Comparison of ENCODE assay signal across 23 mouse cellular contexts in the genomic region with DNA sequence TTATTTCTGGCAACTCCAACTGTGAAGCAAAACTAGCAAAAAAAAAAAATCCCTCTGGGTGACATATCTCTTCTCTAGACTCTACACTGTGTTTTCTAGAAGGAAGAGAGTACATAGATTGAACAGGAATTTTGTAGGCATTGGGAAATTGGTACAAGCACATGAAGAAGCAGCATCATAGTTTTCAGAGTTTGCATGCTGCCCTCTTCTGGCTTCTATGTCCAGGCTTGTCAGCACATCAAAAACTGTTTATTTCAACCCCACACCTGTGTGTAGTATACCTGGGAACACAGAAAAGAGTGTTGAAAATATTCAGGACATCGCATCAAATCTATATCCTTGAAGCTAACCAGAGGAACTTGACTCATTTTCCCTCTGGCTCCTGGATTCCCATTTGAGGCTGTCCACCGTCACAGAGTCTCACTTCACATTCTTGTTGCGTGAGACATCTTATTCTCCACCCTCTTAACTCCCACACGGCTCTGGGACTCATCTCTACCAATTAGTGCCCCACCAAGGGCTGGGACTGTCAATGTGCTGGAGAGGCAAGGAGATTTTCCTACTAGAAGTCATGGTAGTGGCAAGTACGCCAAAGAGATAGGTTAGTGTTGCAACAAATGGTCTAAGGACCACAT. TPM values are rescaled to one million over a fixed set of nuclear protein-coding genes. Genes with fewer than 3 reads are reported as not detected.
DNase-seq lines count a peak whose midpoint lies in the region; ATAC-seq and TF ChIP-seq lines count a peak whose summit lies in the region.
"Had no signal": no experiment of that assay in that cellular context is flagged by ENCODE, and none has a peak within 500 bp of the region (broad histone marks: within the 10 kb centered on the region; RNA-seq: fewer than 3 reads in every experiment).

No protein-coding gene starts in this region.

- no peak overlapping the region for H3K27ac ChIP-seq in forebrain, postnatal 0 days (ENCODE audit: low read depth, low read length)
- no peak overlapping the region for H3K27ac ChIP-seq in forebrain, embryonic 10.5 days
- H3K27ac ChIP-seq in forebrain, embryonic 13.5 days, result no peak overlapping the region
- H3K27ac ChIP-seq: embryonic facial prominence, embryonic 10.5 days; hindbrain, embryonic 12.5 days; liver, embryonic 14.5 days; midbrain, embryonic 15.5 days; neural tube, embryonic 15.5 days; stomach, embryonic 15.5 days had no signal

- H3K9me3 ChIP-seq in forebrain, postnatal 0 days (ENCODE audit: low read length), result no peaks in the 10 kb centered on the region
- no peaks in the 10 kb centered on the region for H3K9me3 ChIP-seq in forebrain, embryonic 10.5 days
- H3K9me3 ChIP-seq in forebrain, embryonic 13.5 days (replicated peaks), result no peaks in the 10 kb centered on the region
- H3K9me3 ChIP-seq: embryonic facial prominence, embryonic 10.5 days; hindbrain, embryonic 12.5 days; midbrain, embryonic 15.5 days; neural tube, embryonic 15.5 days; stomach, embryonic 15.5 days had no signal

- DNase-seq in forebrain, postnatal 0 days, result no peak
- no peak for DNase-seq in forebrain, embryonic 10.5 days (ENCODE audit: extremely low spot score, low spot score)
- DNase-seq in kidney, adult 9 months, result peak; percentile 3
- DNase-seq in kidney, adult 8-10 months, result no peak
- peak; percentile 41 for DNase-seq in lung, postnatal 36 days
- DNase-seq in lung, postnatal 10 days, result no peak
- no peak for DNase-seq in right cerebral cortex, postnatal 25 days
- DNase-seq: cerebellum, adult 2 months; heart, postnatal 10 days; kidney, postnatal 14 days; right cerebral cortex, postnatal 14 days had no signal

- TF ChIP-seq CTCF in forebrain, postnatal 0 days (IDR thresholded peaks at IDR 0.05; ENCODE audit: low read depth), result peak; percentile 24

- no peak overlapping the region for H3K9ac ChIP-seq in forebrain, postnatal 0 days
- H3K9ac ChIP-seq in forebrain, embryonic 13.5 days, result no peak overlapping the region
- H3K9ac ChIP-seq: hindbrain, embryonic 12.5 days; liver, embryonic 14.5 days; midbrain, embryonic 15.5 days; neural tube, embryonic 15.5 days; stomach, embryonic 15.5 days had no signal

- 90% methylated on average over 5 of the region's 5 CpGs for WGBS in forebrain, postnatal 0 days
- 88% methylated on average over 5 of the region's 5 CpGs for WGBS in forebrain, embryonic 10.5 days
- WGBS in forebrain, embryonic 13.5 days, result 84% methylated on average over 5 of the region's 5 CpGs

- no peak overlapping the region for H3K4me3 ChIP-seq in forebrain, postnatal 0 days (ENCODE audit: low read depth, low read length)
- H3K4me3 ChIP-seq in forebrain, embryonic 10.5 days, result no peak overlapping the region
- no peak overlapping the region for H3K4me3 ChIP-seq in forebrain, embryonic 13.5 days
- H3K4me3 ChIP-seq: embryonic facial prominence, embryonic 10.5 days; hindbrain, embryonic 12.5 days; megakaryocyte, embryonic 14.5 days; midbrain, embryonic 15.5 days; neural tube, embryonic 15.5 days; stomach, embryonic 15.5 days had no signal

- H3K36me3 ChIP-seq in forebrain, postnatal 0 days (ENCODE audit: insufficient read depth), result no peaks in the 10 kb centered on the region
- no peaks in the 10 kb centered on the region for H3K36me3 ChIP-seq in forebrain, embryonic 10.5 days (replicated peaks)
- H3K36me3 ChIP-seq in forebrain, embryonic 13.5 days (ENCODE audit: poor library complexity, severe bottlenecking), result no peaks in the 10 kb centered on the region
- H3K36me3 ChIP-seq: embryonic facial prominence, embryonic 10.5 days; hindbrain, embryonic 12.5 days; midbrain, embryonic 15.5 days; neural tube, embryonic 15.5 days; stomach, embryonic 15.5 days had no signal

- ATAC-seq in forebrain, postnatal 0 days, result no peak
- no peak for ATAC-seq in forebrain, embryonic 13.5 days
- ATAC-seq: forebrain, embryonic 14.5 days; midbrain, embryonic 15.5 days had no signal

- H3K4me1 ChIP-seq in forebrain, postnatal 0 days (ENCODE audit: insufficient read depth), result peaks cover 4% of the 10 kb centered on the region; the same call in 1 of the 2 replicates
- H3K4me1 ChIP-seq in forebrain, embryonic 10.5 days, result peaks cover 9% of the 10 kb centered on the region
- H3K4me1 ChIP-seq in forebrain, embryonic 13.5 days, result peaks cover 4% of the 10 kb centered on the region

- H3K27me3 ChIP-seq in forebrain, postnatal 0 days (ENCODE audit: insufficient read depth, low read length), result no peaks in the 10 kb centered on the region
- peaks cover 23% of the 10 kb centered on the region; the same call in 1 of the 2 replicates for H3K27me3 ChIP-seq in forebrain, embryonic 10.5 days (ENCODE audit: poor library complexity, severe bottlenecking)
- 0 out of 2 replicates have a peak, but pooled peaks cover 3% of the 10 kb centered on the region for H3K27me3 ChIP-seq in forebrain, embryonic 13.5 days
- H3K27me3 ChIP-seq: CH12.LX; hindbrain, embryonic 12.5 days; midbrain, embryonic 15.5 days; neural tube, embryonic 15.5 days had no signal

- no peak overlapping the region for H3K4me2 ChIP-seq in forebrain, postnatal 0 days (ENCODE audit: low read depth)
- H3K4me2 ChIP-seq in forebrain, embryonic 13.5 days, result no peak overlapping the region
- H3K4me2 ChIP-seq: heart, embryonic 11.5 days; hindbrain, embryonic 12.5 days; midbrain, embryonic 15.5 days; neural tube, embryonic 15.5 days; stomach, embryonic 15.5 days had no signal

RNA-seq across cellular contexts. Expression of a gene that starts 3.3 kb away (rescaled TPM):
- 11.8 and 13.9 TPM in 2 replicates for total RNA-seq in forebrain, postnatal 0 days (2014; rRNA removed)
- polyA plus RNA-seq in forebrain, postnatal 0 days (2015; fragmentation: Nextera tagmentation; extraction: Ambion mirVana), result 1.8 and 2.9 TPM in 2 replicates
- 0.19 and 0.20 TPM in 2 replicates for polyA plus RNA-seq in forebrain, embryonic 10.5 days (2016; fragmentation: Nextera tagmentation; extraction: Ambion mirVana)
- polyA plus RNA-seq in forebrain, embryonic 13.5 days (2015; fragmentation: Nextera tagmentation; extraction: Ambion mirVana), result 0.09 and 0.35 TPM in 2 replicates
- total RNA-seq: CH12.LX, MEL had no signal

Comparison
In these comparisons a context has a peak if more than half of its experiments do, and no peak if none do; other contexts are left out.
1. DNase-seq: peak in kidney, adult 9 months (single experiment) and lung, postnatal 36 days (single experiment); none in forebrain, postnatal 0 days (single experiment), forebrain, embryonic 10.5 days (single experiment), kidney, adult 8-10 months (0 of 2), lung, postnatal 10 days (single experiment) and right cerebral cortex, postnatal 25 days (single experiment).